Comparison of ENCODE assay signal across 23 mouse cellular contexts in genomic region chr10:34230121-34230675, GRCm38 (mm10). TPM values are rescaled to one million over a fixed set of nuclear protein-coding genes. Genes with fewer than 3 reads are reported as not detected.
DNase-seq lines count a peak whose midpoint lies in the region; ATAC-seq lines count a peak whose summit lies in the region.
"Had no signal": no experiment of that assay in that cellular context is flagged by ENCODE, and none has a peak within 500 bp of the region (broad histone marks: within the 10 kb centered on the region; RNA-seq: fewer than 3 reads in every experiment).

No protein-coding gene starts in this region.

- H3K27ac ChIP-seq in forebrain, embryonic 13.5 days: no peak overlapping the region
- no peak overlapping the region for H3K27ac ChIP-seq in forebrain, embryonic 11.5 days (ENCODE audit: low read depth, low read length)
- H3K27ac ChIP-seq in midbrain, embryonic 16.5 days (ENCODE audit: low read length): no peak overlapping the region
- no peak overlapping the region for H3K27ac ChIP-seq in midbrain, embryonic 10.5 days (replicated peaks)
- H3K27ac ChIP-seq in hindbrain, embryonic 11.5 days (ENCODE audit: low read depth, low read length): no peak overlapping the region
- H3K27ac ChIP-seq: embryonic facial prominence, embryonic 10.5 days; forebrain, embryonic 15.5 days; hindbrain, embryonic 13.5 days; hindbrain, postnatal 0 days had no signal

- no peaks in the 10 kb centered on the region for H3K4me1 ChIP-seq in forebrain, embryonic 13.5 days
- H3K4me1 ChIP-seq in forebrain, embryonic 11.5 days (replicated peaks; ENCODE audit: control insufficient read depth, insufficient read depth, low read length): no peaks in the 10 kb centered on the region
- H3K4me1 ChIP-seq in midbrain, embryonic 16.5 days (ENCODE audit: control insufficient read depth, insufficient read depth, low read length): no peaks in the 10 kb centered on the region
- H3K4me1 ChIP-seq in midbrain, embryonic 10.5 days: peaks cover 15% of the 10 kb centered on the region; the same call in 1 of the 2 replicates
- H3K4me1 ChIP-seq in hindbrain, embryonic 11.5 days (replicated peaks; ENCODE audit: control insufficient read depth, insufficient read depth, low read length): no peaks in the 10 kb centered on the region
- H3K4me1 ChIP-seq: forebrain, embryonic 15.5 days; hindbrain, embryonic 13.5 days had no signal

- no peaks in the 10 kb centered on the region for H3K27me3 ChIP-seq in forebrain, embryonic 13.5 days
- no peaks in the 10 kb centered on the region for H3K27me3 ChIP-seq in forebrain, embryonic 11.5 days (ENCODE audit: control insufficient read depth, insufficient read depth, low read length)
- no peaks in the 10 kb centered on the region for H3K27me3 ChIP-seq in midbrain, embryonic 16.5 days (ENCODE audit: control insufficient read depth, insufficient read depth, low read depth, low read length)
- H3K27me3 ChIP-seq in midbrain, embryonic 10.5 days (ENCODE audit: low read depth, poor library complexity, severe bottlenecking): no peaks in the 10 kb centered on the region
- no peaks in the 10 kb centered on the region for H3K27me3 ChIP-seq in hindbrain, embryonic 11.5 days (ENCODE audit: control insufficient read depth, insufficient read depth, low read length)
- H3K27me3 ChIP-seq: forebrain, embryonic 15.5 days; hindbrain, embryonic 13.5 days had no signal

- H3K36me3 ChIP-seq in forebrain, embryonic 13.5 days (ENCODE audit: poor library complexity, severe bottlenecking): no peaks in the 10 kb centered on the region
- no peaks in the 10 kb centered on the region for H3K36me3 ChIP-seq in forebrain, embryonic 11.5 days (ENCODE audit: control insufficient read depth, insufficient read depth, low read length)
- no peaks in the 10 kb centered on the region for H3K36me3 ChIP-seq in midbrain, embryonic 16.5 days (ENCODE audit: control insufficient read depth, insufficient read depth, low read length)
- H3K36me3 ChIP-seq in midbrain, embryonic 10.5 days: no peaks in the 10 kb centered on the region
- no peaks in the 10 kb centered on the region for H3K36me3 ChIP-seq in hindbrain, embryonic 11.5 days (ENCODE audit: control insufficient read depth, insufficient read depth, low read length)
- H3K36me3 ChIP-seq: embryonic facial prominence, embryonic 10.5 days; forebrain, embryonic 15.5 days; G1E; hindbrain, embryonic 13.5 days had no signal

- no peak overlapping the region for H3K9ac ChIP-seq in forebrain, embryonic 13.5 days
- H3K9ac ChIP-seq in forebrain, embryonic 11.5 days (ENCODE audit: low read length): no peak overlapping the region
- H3K9ac ChIP-seq in midbrain, embryonic 16.5 days (ENCODE audit: low read depth, low read length): no peak overlapping the region
- no peak overlapping the region for H3K9ac ChIP-seq in hindbrain, embryonic 11.5 days (ENCODE audit: low read depth, low read length)
- H3K9ac ChIP-seq: forebrain, embryonic 15.5 days; hindbrain, embryonic 13.5 days had no signal

- H3K4me3 ChIP-seq in forebrain, embryonic 13.5 days: no peak overlapping the region
- no peak overlapping the region for H3K4me3 ChIP-seq in forebrain, embryonic 11.5 days (ENCODE audit: low read depth, low read length)
- no peak overlapping the region for H3K4me3 ChIP-seq in midbrain, embryonic 16.5 days (ENCODE audit: low read depth, low read length)
- H3K4me3 ChIP-seq in midbrain, embryonic 10.5 days: no peak overlapping the region
- H3K4me3 ChIP-seq in hindbrain, embryonic 11.5 days (ENCODE audit: low read depth, low read length): no peak overlapping the region
- H3K4me3 ChIP-seq: embryonic facial prominence, embryonic 10.5 days; forebrain, embryonic 15.5 days; hindbrain, embryonic 13.5 days had no signal

- ATAC-seq in forebrain, embryonic 13.5 days: peak; percentile 16; the same call in 1 of the 2 replicates
- ATAC-seq in forebrain, embryonic 11.5 days (replicated peaks; ENCODE audit: low FRiP score): no peak
- ATAC-seq in midbrain, embryonic 16.5 days: peak; percentile 56; the same call in 1 of the 2 replicates
- no peak for ATAC-seq in hindbrain, embryonic 11.5 days (ENCODE audit: low FRiP score)
- ATAC-seq: activated CD4-positive, CD25-positive, alpha-beta regulatory T cell, adult 4 months; CD4-positive, CD25-positive, alpha-beta regulatory T cell, adult 4 months; forebrain, embryonic 15.5 days; hindbrain, postnatal 0 days had no signal

- 37% methylated on average over 5 of the region's 5 CpGs for WGBS in forebrain, embryonic 13.5 days
- 38% methylated on average over 5 of the region's 5 CpGs for WGBS in forebrain, embryonic 11.5 days
- 39% methylated on average over 5 of the region's 5 CpGs for WGBS in midbrain, embryonic 16.5 days
- 33% methylated on average over 5 of the region's 5 CpGs for WGBS in midbrain, embryonic 10.5 days
- 41% methylated on average over 5 of the region's 5 CpGs for WGBS in hindbrain, embryonic 11.5 days

- DNase-seq in forebrain, embryonic 11.5 days (ENCODE audit: low spot score): no peak
- no peak for DNase-seq in midbrain, embryonic 10.5 days (ENCODE audit: low spot score)
- DNase-seq in R1 (ENCODE audit: low read depth, low spot score): peak; percentile 95
- DNase-seq in hindbrain, embryonic 11.5 days (ENCODE audit: low spot score): no peak
- DNase-seq in neural tube, embryonic 10.5 days (ENCODE audit: extremely low spot score, low spot score): no peak
- DNase-seq: adrenal gland, postnatal 25 days; B cell, adult 2 months; cerebellum, adult 2 months; cerebellum, postnatal 10 days; gastrocnemius, postnatal 36 days; heart, adult 18-20 months; heart, postnatal 36 days; kidney, adult 11 months had no signal

- H3K4me2 ChIP-seq in forebrain, embryonic 13.5 days: no peak overlapping the region
- no peak overlapping the region for H3K4me2 ChIP-seq in forebrain, embryonic 11.5 days (ENCODE audit: low read depth, low read length, severe bottlenecking)
- H3K4me2 ChIP-seq in midbrain, embryonic 16.5 days (ENCODE audit: low read length): no peak overlapping the region
- H3K4me2 ChIP-seq in hindbrain, embryonic 11.5 days (replicated peaks; ENCODE audit: low read depth, low read length): no peak overlapping the region
- H3K4me2 ChIP-seq: forebrain, embryonic 15.5 days; heart, embryonic 11.5 days; hindbrain, embryonic 13.5 days had no signal

- H3K9me3 ChIP-seq in forebrain, embryonic 13.5 days (replicated peaks): no peaks in the 10 kb centered on the region
- H3K9me3 ChIP-seq in forebrain, embryonic 11.5 days (ENCODE audit: control insufficient read depth, low read length): no peaks in the 10 kb centered on the region
- H3K9me3 ChIP-seq in midbrain, embryonic 16.5 days (replicated peaks; ENCODE audit: control insufficient read depth, low read length, poor library complexity, severe bottlenecking): no peaks in the 10 kb centered on the region
- no peaks in the 10 kb centered on the region for H3K9me3 ChIP-seq in midbrain, embryonic 10.5 days (replicated peaks)
- no peaks in the 10 kb centered on the region for H3K9me3 ChIP-seq in hindbrain, embryonic 11.5 days (ENCODE audit: control insufficient read depth, low read length)
- H3K9me3 ChIP-seq: embryonic facial prominence, embryonic 10.5 days; forebrain, embryonic 15.5 days; G1E; hindbrain, embryonic 13.5 days had no signal

RNA-seq across cellular contexts. Expression of gene Dse, which starts 22.7 kb away (rescaled TPM):
- polyA plus RNA-seq in forebrain, embryonic 13.5 days (2015; fragmentation: Nextera tagmentation; extraction: Ambion mirVana): 4.6 and 4.9 TPM in 2 replicates
- polyA plus RNA-seq in forebrain, embryonic 11.5 days (2014; fragmentation: Nextera tagmentation; extraction: Ambion mirVana): 16.5 and 17.8 TPM in 2 replicates
- 6.1 and 6.7 TPM in 2 replicates for polyA plus RNA-seq in midbrain, embryonic 16.5 days (2015; fragmentation: Nextera tagmentation; extraction: Ambion mirVana)
- polyA plus RNA-seq in midbrain, embryonic 10.5 days (2016; fragmentation: Nextera tagmentation; extraction: Ambion mirVana): 22.0 and 22.8 TPM in 2 replicates
- 22.2 and 25.6 TPM in 2 replicates for polyA plus RNA-seq in hindbrain, embryonic 11.5 days (2014; fragmentation: Nextera tagmentation; extraction: Ambion mirVana)
- polyA plus RNA-seq: G1E had no signal

RNA-seq across cellular contexts. Expression of gene Tspyl1, which starts 51.8 kb away (rescaled TPM):
- 108 and 111 TPM in 2 replicates for polyA plus RNA-seq in forebrain, embryonic 13.5 days (2015; fragmentation: Nextera tagmentation; extraction: Ambion mirVana)
- polyA plus RNA-seq in forebrain, embryonic 11.5 days (2014; fragmentation: Nextera tagmentation; extraction: Ambion mirVana): 61.0 and 68.6 TPM in 2 replicates
- polyA plus RNA-seq in midbrain, embryonic 16.5 days (2015; fragmentation: Nextera tagmentation; extraction: Ambion mirVana): 128 and 149 TPM in 2 replicates
- polyA plus RNA-seq in midbrain, embryonic 10.5 days (2016; fragmentation: Nextera tagmentation; extraction: Ambion mirVana): 65.0 and 78.0 TPM in 2 replicates
- polyA plus RNA-seq in hindbrain, embryonic 11.5 days (2014; fragmentation: Nextera tagmentation; extraction: Ambion mirVana): 80.5 and 82.8 TPM in 2 replicates

Comparison
In these comparisons a context has a peak if more than half of its experiments do, and no peak if none do; other contexts are left out.
1. ATAC-seq: peak in forebrain, embryonic 13.5 days (single experiment) and midbrain, embryonic 16.5 days (single experiment); none in forebrain, embryonic 11.5 days (single experiment) and hindbrain, embryonic 11.5 days (single experiment).